Mouse (Mus musculus) embryonic facial prominence, embryonic 12.5 days (tissue): ENCODE results near the gene Dnph1. TPM values are rescaled to one million over a fixed set of nuclear protein-coding genes. Genes with fewer than 3 reads are reported as not detected.

Experiments used
- ATAC-seq: fragments of 200-750 bp; cut with Nextera tagmentation; 2 replicates; pipeline ENCODE4 v1.8.0; 2017; ENCODE audit not compliant: insufficient number of reproducible peaks, insufficient read depth, low FRiP score, low TSS enrichment
- H3K27ac ChIP-seq: fragments of 300-500 bp; sonication (generic); 2 replicates; pipeline ENCODE4 v1.5.1; 2016; ENCODE audit warnings: mild to moderate bottlenecking
- H3K27me3 ChIP-seq: fragments of 300-500 bp; sonication (generic); 2 replicates; pipeline ENCODE4 v1.6.1; 2016; ENCODE audit warnings: mild to moderate bottlenecking, moderate library complexity
- H3K36me3 ChIP-seq: fragments of 300-500 bp; sonication (generic); 2 replicates; pipeline ENCODE4 v1.6.1; 2016; ENCODE audit warnings: mild to moderate bottlenecking
- H3K4me1 ChIP-seq: fragments of 300-500 bp; sonication (generic); 2 replicates; pipeline ENCODE4 v1.6.1; 2016
- H3K4me2 ChIP-seq: fragments of 300-500 bp; sonication (generic); replicated peaks from 2 replicates; pipeline ENCODE4 v1.6.1; 2016; ENCODE audit warnings: mild to moderate bottlenecking, moderate library complexity
- H3K4me3 ChIP-seq: fragments of 300-500 bp; sonication (generic); 2 replicates; pipeline ENCODE4 v1.5.1; 2016; ENCODE audit warnings: mild to moderate bottlenecking
- H3K9ac ChIP-seq: fragments of 300-500 bp; sonication (generic); 2 replicates; pipeline ENCODE4 v1.6.1; 2016; ENCODE audit warnings: mild to moderate bottlenecking, moderate library complexity
- H3K9me3 ChIP-seq: fragments of 300-500 bp; sonication (generic); 2 replicates; pipeline ENCODE4 v1.6.1; 2016; ENCODE audit warnings: mild to moderate bottlenecking, moderate library complexity
- WGBS: fragments of 180-500 bp; shearing (Covaris S2); methylation state at CpG from one replicate; pipeline ENCODE4 v1.1.7; 2016; 5-methylcytosine and 5-hydroxymethylcytosine counted together
- polyA plus RNA-seq: library from polyadenylated mRNA; unstranded; fragments of >200 nt; fragmentation: Nextera tagmentation; extraction: Ambion mirVana; gene quantifications from 2 replicates; pipeline ENCODE4 v1.2.1, GENCODE M21; 2016

Gene Dnph1
- polyA plus RNA-seq, 1 experiment from 2014 or later = 63.4 TPM

DNA sequence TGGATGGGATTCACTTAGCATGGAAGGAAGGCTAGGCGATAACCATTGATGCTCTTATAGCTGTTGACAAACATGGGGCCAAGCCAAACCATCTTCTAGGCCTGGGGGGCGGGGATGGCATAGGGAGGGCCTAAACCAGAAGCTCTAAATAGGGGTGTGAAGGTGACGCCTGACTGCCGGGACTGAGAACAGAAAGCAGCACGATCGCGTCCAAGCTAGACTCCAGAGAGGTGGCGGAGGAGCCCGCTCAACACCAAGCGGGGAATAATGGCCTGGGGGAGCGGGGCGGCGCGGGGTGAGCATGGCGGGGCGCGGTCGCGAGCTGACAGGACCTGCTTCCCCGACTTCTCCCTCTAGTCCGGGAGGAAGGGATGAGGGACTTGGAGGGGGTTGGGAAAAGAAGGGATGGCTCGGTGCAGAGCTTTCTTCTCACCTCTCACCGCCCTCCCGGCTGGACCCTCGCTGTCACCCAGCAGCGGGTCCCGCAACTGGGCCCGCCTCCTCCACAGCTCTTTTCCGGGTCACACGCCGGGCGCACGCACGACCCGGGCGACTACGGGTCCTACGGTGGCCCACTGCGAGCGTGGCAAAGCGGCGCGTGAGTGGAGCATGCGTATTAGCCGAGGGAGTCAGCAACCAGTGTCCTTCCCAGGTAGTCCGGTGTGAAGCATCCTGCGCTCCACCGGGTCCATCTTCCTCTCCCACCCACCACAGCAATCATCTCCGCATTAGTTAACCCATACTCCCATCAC lies 49.5 kb downstream of the Dnph1 start, which contains the start of gene Cul9:
Gene Cul9 (minus strand): TSS at position 576 of the 752 bp plus-strand sequence.
- 1% methylated on average over 49 of the region's 49 CpGs for WGBS
- Histone ChIP-seq H3K4me2 (peak within 1 kb of the TSS; percentile 88), H3K4me3 (peak within 1 kb of the TSS; percentile 63), H3K4me1 (peaks cover 30% of the 10 kb centered on the region), H3K27ac (0 out of 2 replicates have a peak within 1 kb of the TSS, but pooled peaks have one; percentile 23), H3K36me3 (peaks cover 32% of the 10 kb centered on the region), H3K27me3 (peaks cover 11% of the 10 kb centered on the region; the same call in 1 of the 2 replicates), H3K9me3 (no peaks in the 10 kb centered on the region), H3K9ac (peak within 1 kb of the TSS; percentile 80)
- peak; percentile 66 for ATAC-seq

- no peak overlapping the region for H3K27ac ChIP-seq
- H3K9me3 ChIP-seq = no peaks in the 10 kb centered on the region
- peak overlapping the region; percentile 80 for H3K9ac ChIP-seq
- peak overlapping the region; percentile 88 for H3K4me2 ChIP-seq
- peaks cover 32% of the 10 kb centered on the region for H3K36me3 ChIP-seq
- WGBS = 8% methylated on average over 7 of the region's 7 CpGs
- no peak for ATAC-seq
- peak overlapping the region; percentile 63 for H3K4me3 ChIP-seq
- H3K4me1 ChIP-seq = peaks cover 30% of the 10 kb centered on the region
- peaks cover 11% of the 10 kb centered on the region; the same call in 1 of the 2 replicates for H3K27me3 ChIP-seq
These were observed 50.1 kb downstream of the Dnph1 start for GRCm38 (mm10) chr17:46546591-46546990.

DNA sequence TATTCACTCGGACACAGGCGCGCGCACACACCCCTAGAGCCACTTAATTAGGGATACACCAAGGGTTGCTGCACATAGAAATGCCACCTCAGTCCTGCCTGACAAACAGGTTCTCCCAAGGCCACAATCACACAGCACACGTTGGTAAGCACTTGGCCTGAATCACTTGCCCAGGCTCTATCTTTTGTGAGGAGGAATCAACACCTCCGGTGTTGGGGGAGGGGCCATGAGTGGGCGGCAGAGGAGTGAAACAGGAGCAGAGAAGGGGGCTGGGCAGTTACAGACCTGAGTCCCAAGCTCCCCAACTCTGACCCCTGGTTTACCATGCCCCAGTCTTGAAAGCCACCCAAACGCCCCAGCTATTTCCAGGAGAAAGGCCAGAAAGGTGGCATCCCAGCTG lies 50.5 kb downstream of the Dnph1 start:
- Histone ChIP-seq H3K9ac (0 out of 2 replicates have a peak overlapping the region, but pooled peaks have one; percentile 80), H3K4me2 (peak overlapping the region; percentile 88; the same call in 1 of the 2 replicates), H3K27me3 (peaks cover 11% of the 10 kb centered on the region; the same call in 1 of the 2 replicates), H3K36me3 (peaks cover 35% of the 10 kb centered on the region), H3K4me1 (peaks cover 31% of the 10 kb centered on the region), H3K9me3 (no peaks in the 10 kb centered on the region), H3K27ac (0 out of 2 replicates have a peak overlapping the region, but pooled peaks have one; percentile 23), H3K4me3 (peak overlapping the region; percentile 63; the same call in 1 of the 2 replicates)
- 14% methylated on average over 8 of the region's 8 CpGs for WGBS
- ATAC-seq = no peak

- Histone ChIP-seq H3K9ac (no peak overlapping the region; the same call in 1 of the 2 replicates), H3K4me2 (no peak overlapping the region), H3K27ac (no peak overlapping the region), H3K27me3 (peaks cover 11% of the 10 kb centered on the region; the same call in 1 of the 2 replicates), H3K9me3 (no peaks in the 10 kb centered on the region), H3K4me3 (no peak overlapping the region), H3K36me3 (peaks cover 41% of the 10 kb centered on the region), H3K4me1 (peaks cover 38% of the 10 kb centered on the region)
- 22% methylated on average over 3 of the region's 3 CpGs for WGBS
- ATAC-seq = no peak
These were observed 51.4 kb downstream of the Dnph1 start for GRCm38 (mm10) chr17:46547923-46548322.

- Histone ChIP-seq H3K27ac (no peak overlapping the region), H3K4me2 (no peak overlapping the region), H3K9me3 (no peaks in the 10 kb centered on the region), H3K4me1 (peaks cover 46% of the 10 kb centered on the region), H3K27me3 (peaks cover 11% of the 10 kb centered on the region; the same call in 1 of the 2 replicates), H3K4me3 (no peak overlapping the region), H3K9ac (peak overlapping the region; percentile 21; the same call in 1 of the 2 replicates), H3K36me3 (peaks cover 41% of the 10 kb centered on the region)
- no peak for ATAC-seq
- 57% methylated on average over 11 of the region's 11 CpGs for WGBS
These were observed 52.2 kb downstream of the Dnph1 start for GRCm38 (mm10) chr17:46548741-46549140.

- ATAC-seq = no peak
- peaks cover 11% of the 10 kb centered on the region; the same call in 1 of the 2 replicates for H3K27me3 ChIP-seq
- no peaks in the 10 kb centered on the region for H3K9me3 ChIP-seq
- no peak overlapping the region for H3K9ac ChIP-seq
- H3K27ac ChIP-seq = no peak overlapping the region
- no peak overlapping the region for H3K4me2 ChIP-seq
- peaks cover 41% of the 10 kb centered on the region for H3K36me3 ChIP-seq
- H3K4me1 ChIP-seq = peaks cover 51% of the 10 kb centered on the region
- no peak overlapping the region for H3K4me3 ChIP-seq
- WGBS = 29% methylated on average over 8 of the region's 8 CpGs
These were observed 52.7 kb downstream of the Dnph1 start for GRCm38 (mm10) chr17:46549193-46549592.

Other genes with a start within 250 kb of the Dnph1 start
- gene Polr1c, start 248.7 kb upstream of the Dnph1 start, polyA plus RNA-seq = 100 and 102 TPM in 2 replicates
- 82.5 and 86.2 TPM in 2 replicates for gene Yipf3, start 248.6 kb upstream of the Dnph1 start, polyA plus RNA-seq
- gene Lrrc73, start 243.2 kb upstream of the Dnph1 start, polyA plus RNA-seq = 1.2 and 1.4 TPM in 2 replicates
- 64.0 and 66.4 TPM in 2 replicates for gene Tjap1, start 213.7 kb upstream of the Dnph1 start, polyA plus RNA-seq
- 4.5 and 5.5 TPM in 2 replicates for gene Dlk2, start 199.3 kb upstream of the Dnph1 start, polyA plus RNA-seq
- gene Abcc10, start 168.4 kb upstream of the Dnph1 start, polyA plus RNA-seq = 7.6 and 8.3 TPM in 2 replicates
- gene Zfp318, start 113.0 kb upstream of the Dnph1 start, polyA plus RNA-seq = 16.9 and 18.2 TPM in 2 replicates
- 1.0 and 1.2 TPM in 2 replicates for gene Crip3, start 67.8 kb upstream of the Dnph1 start, polyA plus RNA-seq
- not detected in 2 replicates for gene Slc22a7, start 58.3 kb upstream of the Dnph1 start, polyA plus RNA-seq
- 0.88 and 1.3 TPM in 2 replicates for gene Ttbk1, start 9.0 kb upstream of the Dnph1 start, polyA plus RNA-seq
- gene Cul9, start 49.7 kb downstream of the Dnph1 start, polyA plus RNA-seq = 12.4 and 13.4 TPM in 2 replicates
- 10.5 and 12.0 TPM in 2 replicates for gene Srf, start 59.5 kb downstream of the Dnph1 start, polyA plus RNA-seq
- gene Ptk7, start 132.8 kb downstream of the Dnph1 start, polyA plus RNA-seq = 130 and 134 TPM in 2 replicates
- 28.5 and 29.8 TPM in 2 replicates for gene Klc4, start 149.3 kb downstream of the Dnph1 start, polyA plus RNA-seq
- gene Mrpl2, start 149.5 kb downstream of the Dnph1 start, polyA plus RNA-seq = 98.1 and 102 TPM in 2 replicates
- 57.3 and 61.1 TPM in 2 replicates for gene Cul7, start 153.6 kb downstream of the Dnph1 start, polyA plus RNA-seq
- gene Rrp36, start 177.6 kb downstream of the Dnph1 start, polyA plus RNA-seq = 62.6 and 67.6 TPM in 2 replicates
- gene Mea1, start 182.1 kb downstream of the Dnph1 start, polyA plus RNA-seq = 170 and 174 TPM in 2 replicates
- gene Klhdc3, start 184.2 kb downstream of the Dnph1 start, polyA plus RNA-seq = 134 and 137 TPM in 2 replicates
- 110 and 111 TPM in 2 replicates for gene Ppp2r5d, start 208.4 kb downstream of the Dnph1 start, polyA plus RNA-seq
- gene Pex6, start 214.8 kb downstream of the Dnph1 start, polyA plus RNA-seq = 43.0 and 45.1 TPM in 2 replicates
- gene Gnmt, start 232.5 kb downstream of the Dnph1 start, polyA plus RNA-seq = 0.69 and 0.74 TPM in 2 replicates